Mouse (Mus musculus) thymus, postnatal 25 days (tissue): ENCODE results near the gene Ell.

Experiments used
- DNase-seq: peaks from one replicate; pipeline ENCODE4 v3.0.0; 2022

Ell gene

GRCm38 (mm10) chr8:70539077-70539813 is at the start of gene Ell:
Ell (plus strand) TSS chr8:70539457.
- DNase-seq: peak; percentile 100

- DNase-seq: no peak
Measured at GRCm38 (mm10) chr8:70489576-70489975, 49.7 kb upstream of the Ell start.

- DNase-seq: no peak
Measured at GRCm38 (mm10) chr8:70490061-70490879, 49.0 kb upstream of the Ell start.

GRCm38 (mm10) chr8:70490880-70491495 is 48.3 kb upstream of the Ell start:
- no peak for DNase-seq

- DNase-seq: no peak
Measured at GRCm38 (mm10) chr8:70492664-70493640, 46.3 kb upstream of the Ell start, which contains the start of gene Crlf1. Crlf1 (plus strand) TSS chr8:70493158.

- DNase-seq: no peak
Measured at GRCm38 (mm10) chr8:70493692-70494415, 45.4 kb upstream of the Ell start.

- DNase-seq: no peak
Measured at GRCm38 (mm10) chr8:70494416-70494945, 44.8 kb upstream of the Ell start.

GRCm38 (mm10) chr8:70495001-70495770 is 44.1 kb upstream of the Ell start:
- no peak for DNase-seq

GRCm38 (mm10) chr8:70495771-70496062 is 43.5 kb upstream of the Ell start:
- no peak for DNase-seq

- DNase-seq: no peak
Measured at GRCm38 (mm10) chr8:70500386-70501301, 38.6 kb upstream of the Ell start.

- no peak for DNase-seq
Measured at GRCm38 (mm10) chr8:70501820-70502529, 37.3 kb upstream of the Ell start.

GRCm38 (mm10) chr8:70502540-70502939 is 36.7 kb upstream of the Ell start:
- no peak for DNase-seq

GRCm38 (mm10) chr8:70503062-70503750 is 36.1 kb upstream of the Ell start:
- peak; percentile 64 for DNase-seq

GRCm38 (mm10) chr8:70504291-70504716 is 35.0 kb upstream of the Ell start:
- DNase-seq: no peak

GRCm38 (mm10) chr8:70504851-70505250 is 34.4 kb upstream of the Ell start:
- DNase-seq: peak; percentile 85

GRCm38 (mm10) chr8:70505698-70506327 is 33.4 kb upstream of the Ell start:
- no peak for DNase-seq

- DNase-seq: peak; percentile 95
Measured at GRCm38 (mm10) chr8:70506328-70507026, 32.8 kb upstream of the Ell start, which contains the start of gene Rex1bd. Rex1bd (minus strand) TSS chr8:70506752.
